Mouse (Mus musculus) embryo, embryonic 11 days (tissue): ENCODE measurements at regions not wholly inside any gene's neighbourhood (a gene's known extent, or its start where the extent isn't known, plus 50 kb on each side); places are given as distances from the start of the nearest gene placed in this dataset.

Experiments
- DNase-seq: peaks from one replicate; pipeline ENCODE4 v3.0.0-alpha.2; 2015

DNA sequence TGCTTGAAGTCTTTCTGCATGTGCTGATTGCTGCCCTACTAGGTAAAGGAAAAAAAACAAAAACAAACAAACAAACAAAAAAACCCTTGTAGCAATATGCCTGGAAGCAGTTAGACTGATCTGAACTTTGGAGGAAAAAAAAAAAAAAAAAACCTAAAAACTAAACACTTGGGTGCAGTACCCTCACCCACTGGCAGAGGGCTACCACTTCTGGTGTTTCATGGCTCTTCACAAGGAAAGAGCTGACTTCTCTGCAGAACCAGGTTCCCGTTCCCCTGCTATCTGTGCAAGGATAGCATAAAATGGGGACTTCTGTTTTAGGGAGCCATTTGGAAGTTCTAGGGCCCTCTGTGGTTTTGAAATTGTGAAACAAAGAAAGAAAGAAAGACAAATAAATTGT, 52.2 kb upstream of the Otud4 start:
- DNase-seq, result peak; percentile 75

DNA sequence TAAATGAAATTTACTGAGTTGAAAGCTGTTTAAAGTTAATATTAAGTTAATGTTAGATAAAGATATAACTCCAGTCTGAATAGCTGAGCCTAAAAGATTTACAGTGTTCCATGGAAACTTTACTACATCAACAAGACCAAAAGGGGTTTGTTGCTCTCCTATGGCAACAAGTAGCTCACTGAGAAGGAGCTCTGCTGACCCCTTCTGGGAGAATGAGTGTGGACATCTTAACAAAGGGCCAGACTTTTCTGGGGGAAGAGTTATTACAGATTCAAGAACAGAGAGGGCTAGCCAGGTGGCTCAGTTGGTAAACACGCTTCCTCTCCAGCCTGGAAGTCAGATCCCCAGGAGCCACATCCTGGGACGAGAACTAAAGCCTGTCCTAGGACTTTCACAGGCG, 54.5 kb upstream of the Otud4 start:
- DNase-seq, result peak; percentile 83

DNA sequence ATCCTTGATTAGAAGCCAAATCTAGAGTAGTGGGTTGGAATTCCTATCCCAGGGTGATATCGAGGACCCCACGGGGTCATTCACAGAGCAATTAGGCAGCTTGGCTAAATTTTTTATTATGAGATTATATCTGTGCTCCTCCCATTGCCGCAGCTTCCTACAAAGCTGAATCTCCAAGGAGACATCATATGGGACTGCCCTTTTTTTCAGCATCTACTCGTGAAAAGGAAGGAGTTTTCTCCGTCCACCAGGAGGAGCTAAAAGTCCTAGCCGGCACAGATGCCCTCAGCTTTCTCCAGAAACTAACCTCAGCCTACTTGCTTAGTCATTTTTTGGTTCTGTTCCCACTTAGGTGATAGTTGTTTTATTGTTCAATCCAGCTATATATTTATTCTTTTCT, 56.1 kb upstream of the Otud4 start:
- peak; percentile 22 for DNase-seq

DNA sequence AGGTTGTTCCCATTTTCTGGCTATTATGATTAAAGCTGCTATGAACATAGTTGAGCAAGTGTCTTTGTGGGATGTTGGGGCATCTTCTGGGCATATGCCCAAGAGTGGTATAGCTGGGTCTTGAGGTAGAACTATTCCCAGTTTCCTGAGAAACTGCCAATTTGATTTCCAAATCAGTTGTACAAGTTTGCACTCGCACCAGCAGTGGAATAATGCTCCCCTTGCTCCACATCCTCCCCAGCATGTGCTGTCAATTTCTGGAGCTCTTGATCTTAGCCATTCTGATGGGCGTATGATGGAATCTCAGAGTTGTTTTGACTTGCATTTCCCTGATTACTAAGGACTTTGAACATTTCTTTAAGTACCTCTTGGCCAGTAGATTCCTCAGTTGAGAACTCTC, 57.2 kb upstream of the Otud4 start:
- no peak for DNase-seq

DNA sequence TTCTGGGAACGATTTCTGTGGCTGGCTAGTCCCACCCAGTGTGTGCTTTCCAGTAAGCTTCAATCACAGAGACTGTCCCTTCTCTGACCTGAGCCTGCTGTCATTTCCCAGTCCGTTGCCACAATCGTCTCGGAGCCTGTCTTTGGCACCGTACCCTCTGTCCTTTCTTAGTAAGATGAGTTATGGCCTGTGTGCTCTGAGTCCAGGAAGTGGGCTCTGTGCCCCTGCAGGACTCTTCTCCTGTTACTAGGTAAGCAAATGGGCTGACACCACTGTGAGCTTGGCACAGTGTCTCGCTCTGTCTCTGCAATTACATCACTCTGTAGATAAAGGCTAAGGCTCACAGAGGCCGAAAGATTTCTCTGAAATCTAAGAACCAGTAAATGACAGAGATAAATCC, 63.3 kb upstream of the Otud4 start:
- DNase-seq, result no peak

DNA sequence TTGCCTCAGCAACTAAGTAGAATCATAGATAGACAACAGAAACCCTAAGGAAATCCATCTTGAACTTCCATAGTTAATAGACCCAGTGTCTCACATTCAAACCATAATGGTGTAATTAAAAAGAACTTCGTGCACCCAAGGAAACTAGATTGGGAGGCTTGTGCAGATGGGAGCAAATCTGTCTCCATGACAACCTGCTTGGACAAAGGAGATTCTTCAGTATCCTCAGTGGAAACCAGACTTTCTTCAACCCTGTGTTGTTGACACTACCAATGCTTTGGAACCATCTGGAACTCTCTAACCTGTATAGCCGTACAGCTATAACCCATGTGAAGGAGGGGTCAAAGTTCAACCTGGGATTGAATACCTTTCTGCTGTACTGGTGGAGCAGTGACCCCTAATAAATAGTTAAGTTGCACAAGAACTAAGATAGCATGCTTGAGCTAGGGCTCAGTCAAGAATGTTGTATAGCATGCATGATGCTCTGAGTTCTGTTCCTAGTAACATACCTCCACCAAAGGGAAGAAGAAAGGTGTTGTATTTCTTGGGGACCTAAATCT, 64.2 kb upstream of the Otud4 start:
- no peak for DNase-seq

DNA sequence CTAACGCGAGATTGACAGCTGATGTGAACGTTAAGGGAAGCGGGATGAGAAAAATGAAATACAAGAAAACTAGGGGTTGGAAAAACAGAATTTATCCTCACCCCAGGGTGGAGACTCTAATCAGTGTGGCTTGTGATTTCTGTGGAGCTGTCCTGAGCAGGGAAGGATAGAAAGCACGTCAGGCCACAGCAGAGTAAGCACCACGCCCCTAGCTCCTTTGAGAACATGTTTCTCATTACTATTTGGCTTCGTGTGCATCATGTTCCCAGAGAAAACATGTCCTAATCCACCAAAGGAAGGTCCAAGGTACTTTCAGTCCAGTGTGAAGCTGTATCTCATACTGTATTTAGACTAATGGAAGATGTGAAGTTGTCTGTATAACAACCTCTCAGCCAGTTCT, 65.9 kb upstream of the Otud4 start:
- no peak for DNase-seq

DNA sequence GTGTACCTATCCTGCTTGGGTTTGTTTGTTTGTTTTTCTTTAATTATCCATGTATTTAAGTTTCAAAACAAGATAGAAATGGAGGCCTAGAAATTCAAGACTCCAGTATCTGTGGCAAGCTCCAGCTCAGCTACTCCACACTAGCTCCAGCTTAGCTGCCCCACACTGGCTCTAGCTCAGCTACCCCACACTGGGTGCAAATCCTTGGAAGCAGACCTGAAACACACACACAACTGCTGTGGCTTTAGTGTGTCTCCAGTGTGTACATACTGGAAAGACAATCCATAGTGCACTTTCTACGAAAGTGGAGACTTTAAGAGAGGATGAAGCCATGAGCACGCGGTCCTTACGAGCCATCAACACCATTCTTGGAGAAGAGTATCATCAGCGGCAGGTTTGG, 66.9 kb upstream of the Otud4 start:
- DNase-seq, result no peak

DNA sequence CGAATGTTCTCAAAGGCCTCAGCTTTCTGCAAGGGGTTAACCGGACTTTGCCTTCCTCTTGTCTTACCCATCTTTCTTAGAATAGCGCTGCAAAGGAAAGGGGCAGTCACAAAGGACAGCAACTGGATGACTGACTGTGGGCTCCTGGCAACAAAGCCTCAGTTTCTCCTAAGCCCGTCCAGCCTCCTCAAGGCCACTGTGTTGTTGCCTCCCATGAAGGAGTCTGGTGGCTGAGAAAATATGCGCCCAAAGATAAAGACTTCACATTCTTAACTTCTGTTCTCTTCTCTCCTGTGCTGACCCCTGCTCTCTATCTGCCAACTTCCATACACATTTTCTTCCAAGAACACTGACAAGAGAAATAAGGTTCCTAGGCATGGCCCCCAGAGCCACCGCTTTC, 76.3 kb upstream of the Otud4 start:
- no peak for DNase-seq

DNA sequence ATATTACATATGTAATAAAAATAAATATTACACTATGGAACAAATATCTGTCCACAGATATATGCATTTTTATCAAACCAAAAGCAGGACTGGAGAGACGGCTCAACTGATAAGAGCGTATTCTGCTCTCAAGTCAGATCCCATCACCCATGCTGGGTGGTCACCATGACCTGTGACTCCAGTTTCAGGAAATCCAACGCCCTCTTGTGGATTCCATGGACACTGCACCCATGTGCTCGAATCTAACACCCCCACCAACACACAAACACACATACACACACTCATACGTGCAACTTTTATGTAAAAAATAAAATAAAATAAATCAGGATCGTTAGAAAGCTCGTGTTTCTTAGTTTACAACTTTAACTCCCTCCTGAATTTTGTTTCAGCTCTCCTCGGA, 76.7 kb upstream of the Otud4 start:
- DNase-seq, result peak; percentile 27

DNA sequence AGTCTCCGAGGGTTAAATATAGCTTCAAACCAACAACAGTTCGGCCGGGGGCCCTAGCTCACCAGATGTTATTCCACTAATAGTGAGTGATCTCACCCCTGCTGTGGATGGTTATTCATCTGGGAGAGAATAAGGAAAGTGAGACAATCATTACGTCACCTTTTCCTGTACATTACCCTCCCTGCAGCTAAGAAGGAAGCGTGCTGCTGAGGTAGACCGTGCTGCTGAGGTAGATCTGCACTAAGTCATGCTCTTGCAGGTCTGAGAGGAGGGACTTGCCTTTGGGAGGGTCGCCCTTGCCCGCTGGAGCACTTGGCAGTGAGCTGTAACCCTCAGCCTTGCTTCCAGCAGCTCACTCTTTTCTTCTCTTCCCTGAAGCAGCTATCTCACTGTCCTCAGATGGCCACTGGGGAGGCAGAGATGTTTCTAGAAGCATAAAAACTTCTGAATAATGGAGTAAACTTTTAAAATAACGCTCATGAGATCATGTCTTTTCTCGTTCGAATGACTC, 77.3 kb upstream of the Otud4 start:
- peak; percentile 65 for DNase-seq

DNA sequence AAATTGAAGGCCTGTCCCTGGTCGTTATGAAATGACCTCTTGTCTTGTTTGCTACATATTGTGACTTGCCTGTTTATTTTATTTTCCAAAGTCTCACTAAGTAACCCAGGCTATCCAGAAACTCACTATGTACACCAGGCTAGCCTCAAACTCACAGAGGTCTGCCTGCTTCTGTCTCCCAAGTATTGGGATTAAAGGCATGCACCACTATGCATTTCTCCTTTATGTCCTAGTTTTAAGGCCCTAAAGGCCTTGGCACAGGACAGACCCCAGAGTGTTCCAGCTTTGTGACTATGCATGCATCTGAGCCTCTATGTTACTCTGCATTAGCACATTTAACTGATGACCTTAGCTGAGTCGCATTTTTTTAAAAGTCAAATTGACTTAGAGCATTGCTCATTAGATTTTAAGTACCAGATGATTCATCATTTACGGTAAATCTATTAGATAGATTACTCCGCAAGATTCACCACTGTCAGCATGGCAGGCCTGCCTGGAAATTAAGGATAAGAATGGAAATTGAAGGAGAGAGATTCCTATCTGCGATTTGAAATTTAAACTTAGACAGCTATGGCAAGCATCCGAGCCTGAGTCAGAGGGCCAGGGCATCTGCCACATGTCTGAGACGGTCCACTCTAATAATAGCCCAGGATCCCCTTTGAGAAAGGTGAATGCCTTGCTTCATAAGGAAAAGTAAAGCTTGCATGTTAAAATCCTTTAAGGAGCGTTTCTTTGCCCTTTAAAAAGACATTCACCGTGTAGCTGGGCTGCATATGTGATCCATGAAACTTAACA, 78.0 kb upstream of the Otud4 start:
- DNase-seq, result no peak

DNA sequence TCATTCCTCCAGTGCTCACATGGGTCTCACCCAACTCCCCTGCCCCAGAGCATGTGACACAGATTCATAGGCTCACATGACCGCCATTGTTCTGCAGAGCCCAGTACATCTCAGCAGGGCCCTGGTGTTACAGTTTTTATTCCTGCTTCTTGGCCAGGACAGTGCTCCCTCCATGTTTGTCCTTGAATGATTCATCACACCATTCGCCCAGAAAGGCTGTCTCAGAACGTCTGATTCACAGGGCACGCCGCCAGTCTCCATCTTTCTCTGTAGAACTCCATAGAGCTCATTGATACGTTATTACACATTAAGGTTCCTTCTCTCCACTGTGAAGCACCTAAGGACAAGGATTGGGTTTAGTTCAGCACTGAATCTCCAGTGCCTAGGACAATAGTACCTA, 79.9 kb upstream of the Otud4 start:
- no peak for DNase-seq

DNA sequence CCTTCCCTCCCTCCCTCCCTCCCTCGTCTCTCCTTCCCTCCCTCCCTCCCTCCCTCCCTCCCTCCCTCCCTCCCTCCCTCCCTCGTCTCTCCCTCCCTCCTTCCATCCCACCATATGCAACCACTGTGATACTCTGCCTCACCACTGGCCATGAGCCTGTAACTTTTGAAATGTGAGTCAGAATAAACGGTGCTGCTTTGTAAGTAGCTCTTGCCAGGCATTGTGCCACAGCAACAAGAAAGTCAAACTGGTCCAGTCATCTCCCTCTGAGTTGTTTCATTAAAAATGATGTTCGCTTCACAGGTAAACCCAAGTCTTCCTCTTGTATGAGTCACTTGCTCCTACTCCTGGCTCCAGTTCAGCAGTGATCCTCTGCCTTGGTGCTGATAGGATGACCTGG, 85.1 kb upstream of the Otud4 start:
- no peak for DNase-seq

DNA sequence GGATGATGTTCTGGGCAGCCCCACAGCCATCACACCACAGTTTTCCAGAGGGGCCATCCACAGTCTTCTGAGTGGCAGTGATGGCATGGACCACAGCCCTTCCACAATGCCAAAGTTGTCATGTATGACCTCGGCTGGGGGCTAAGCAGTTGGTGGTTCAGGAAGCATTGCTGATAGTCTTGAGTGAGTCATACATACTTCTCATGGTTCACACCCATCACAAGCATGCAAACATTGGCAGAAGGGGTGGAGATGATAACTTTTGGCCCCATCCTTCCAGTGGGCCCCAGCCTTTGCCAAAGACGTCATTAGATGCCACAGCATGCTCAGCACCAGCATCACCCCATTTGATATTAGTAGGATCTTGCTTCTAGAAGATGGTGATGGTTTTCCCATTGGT, 89.3 kb upstream of the Otud4 start:
- no peak for DNase-seq

DNA sequence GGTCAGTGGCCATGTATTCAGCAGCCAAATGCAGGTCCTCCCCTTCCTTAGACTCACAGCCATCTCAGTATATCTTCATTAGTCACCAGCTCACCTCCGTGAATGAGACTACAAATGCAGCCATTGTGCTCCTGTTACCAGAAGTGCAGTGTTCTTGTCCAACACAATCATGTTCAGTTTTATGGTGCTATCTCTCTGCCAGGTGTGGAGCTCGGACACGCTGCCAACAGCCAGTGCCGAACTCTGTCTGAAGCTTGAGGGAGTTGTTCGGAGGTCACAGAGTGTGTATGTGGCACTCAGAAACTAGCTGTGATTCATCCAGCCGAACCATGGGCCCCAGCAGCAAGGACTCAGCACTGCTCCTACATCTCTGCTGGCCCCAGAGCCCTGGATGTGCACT, 91.3 kb upstream of the Otud4 start:
- DNase-seq, result no peak

DNA sequence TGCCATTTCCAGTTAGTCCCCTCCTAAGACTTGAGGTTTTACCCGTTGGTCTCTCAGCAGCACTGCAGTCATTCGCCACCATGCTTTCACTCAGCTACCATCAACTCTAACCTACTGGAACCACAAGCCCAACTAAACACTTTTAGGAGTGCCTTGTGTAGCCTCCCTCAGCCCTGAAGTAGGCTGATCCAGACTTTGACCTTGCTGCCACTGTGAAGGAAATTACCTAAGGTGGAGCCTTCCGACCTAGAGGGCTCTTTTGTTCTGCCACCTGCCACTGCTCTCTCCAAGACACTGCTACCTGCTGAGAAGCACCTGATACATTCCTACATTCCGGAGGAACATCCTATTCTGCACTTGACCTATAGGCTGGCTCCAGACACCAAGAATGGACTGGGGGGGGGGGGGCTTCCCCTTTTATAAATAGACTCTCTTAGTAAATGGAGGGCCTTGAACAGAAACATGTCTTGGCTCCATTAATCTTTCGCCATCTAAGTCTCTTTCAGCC, 93.5 kb upstream of the Otud4 start:
- DNase-seq, result no peak

DNA sequence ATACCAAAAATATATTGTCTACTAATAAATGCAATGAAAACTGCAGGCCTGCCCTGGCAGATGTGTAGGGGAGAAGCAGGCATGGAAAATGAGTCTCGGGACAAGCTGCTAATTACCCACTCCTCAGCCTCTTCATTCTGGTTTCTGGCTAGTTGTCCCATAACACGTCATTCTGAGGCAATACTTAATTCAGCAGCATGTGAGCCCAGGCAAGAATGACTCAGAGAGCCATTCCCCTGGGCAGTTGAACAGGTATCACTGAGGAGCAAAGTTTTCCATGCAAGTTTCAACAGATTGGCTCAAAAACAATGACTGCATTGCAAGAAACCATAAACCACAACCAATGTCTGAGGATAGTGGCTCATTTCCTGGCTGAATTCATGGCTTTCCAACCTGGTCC, 97.0 kb upstream of the Otud4 start:
- DNase-seq, result no peak

DNA sequence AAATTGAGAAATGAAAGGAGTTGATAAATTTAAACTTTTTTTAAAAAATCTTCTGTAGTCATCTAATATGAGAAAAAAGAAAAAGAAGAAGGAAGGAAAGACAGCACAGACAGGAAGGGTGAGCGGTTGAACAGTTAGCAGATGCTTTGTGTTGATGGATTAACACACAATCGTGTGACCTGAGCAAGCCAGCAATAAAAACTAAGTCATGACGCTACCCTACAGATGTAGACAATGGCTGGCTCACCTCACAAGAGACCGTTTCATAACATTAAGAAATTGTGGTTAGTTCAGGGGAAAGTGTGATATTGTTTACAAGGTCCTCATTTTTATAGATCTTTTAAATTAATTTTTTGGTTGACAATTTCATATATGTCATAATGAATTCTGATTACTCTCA, 99.4 kb upstream of the Otud4 start:
- DNase-seq, result no peak

DNA sequence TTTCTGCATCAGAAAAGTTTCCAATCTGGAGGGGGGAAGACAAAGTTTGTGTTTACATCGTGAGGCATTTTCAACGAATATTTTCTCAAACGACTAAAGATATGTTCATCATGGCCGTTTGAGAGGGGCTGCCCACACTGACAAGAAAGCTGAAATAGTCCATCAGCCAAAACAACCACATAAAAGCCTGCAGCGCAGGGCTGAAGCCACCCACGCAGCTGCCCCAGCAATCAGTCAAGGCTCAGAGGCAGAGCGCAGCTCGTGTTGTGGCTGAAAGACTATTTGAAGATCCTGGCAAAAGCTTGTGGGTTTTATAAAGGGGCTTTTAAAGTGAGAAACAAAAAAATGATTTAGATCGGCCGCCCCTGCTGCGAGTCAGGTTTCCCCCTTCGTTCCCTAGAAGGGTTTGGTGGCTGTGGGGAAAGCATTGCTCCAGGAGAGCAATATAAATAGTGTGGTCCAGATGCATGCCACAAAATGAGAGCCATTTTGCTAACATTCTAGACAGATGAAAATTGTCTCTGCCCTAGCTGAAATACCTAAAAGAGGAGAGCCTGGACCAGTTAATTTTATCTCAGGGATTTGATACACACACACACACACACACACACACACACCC, 105.0 kb upstream of the Otud4 start:
- no peak for DNase-seq

DNA sequence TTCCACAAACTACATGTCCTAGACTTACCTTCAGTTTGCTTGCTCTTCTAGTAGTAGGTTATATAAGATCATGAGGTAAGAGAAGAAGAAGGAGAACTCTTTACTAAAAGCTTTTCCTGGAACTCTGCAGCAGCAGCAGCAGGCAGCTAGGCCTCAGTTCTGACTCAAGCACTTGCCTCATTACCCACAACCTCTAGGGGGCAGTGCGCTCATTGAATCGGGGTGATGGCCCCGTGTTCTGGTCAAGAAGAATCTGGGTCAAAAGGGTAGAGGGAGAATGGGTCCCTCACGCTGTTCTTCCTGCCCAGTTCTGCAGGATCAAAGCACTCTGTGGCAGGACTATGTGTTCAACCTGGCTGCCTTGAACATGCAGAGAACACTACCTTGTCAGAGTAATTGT, 109.9 kb upstream of the Otud4 start:
- DNase-seq, result peak; percentile 34

DNA sequence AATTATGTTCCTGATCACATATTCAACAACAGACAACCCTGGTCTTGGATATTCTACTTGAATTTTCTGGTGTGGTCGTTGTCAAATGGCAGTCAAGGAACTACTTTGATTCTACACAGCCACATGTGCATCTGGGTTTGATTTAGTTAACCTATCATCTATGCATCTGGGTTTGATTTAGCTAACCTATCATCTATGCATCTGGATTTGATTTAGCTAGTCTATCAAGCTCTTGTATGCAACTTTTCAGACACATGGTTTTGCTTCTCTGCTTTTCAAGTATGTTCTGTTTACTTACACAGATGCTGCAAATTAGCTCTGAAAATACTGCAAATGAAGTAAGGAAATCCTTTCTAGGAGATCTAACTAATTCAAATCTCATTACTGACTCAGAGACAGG, 117.4 kb upstream of the Otud4 start:
- peak; percentile 82 for DNase-seq

DNA sequence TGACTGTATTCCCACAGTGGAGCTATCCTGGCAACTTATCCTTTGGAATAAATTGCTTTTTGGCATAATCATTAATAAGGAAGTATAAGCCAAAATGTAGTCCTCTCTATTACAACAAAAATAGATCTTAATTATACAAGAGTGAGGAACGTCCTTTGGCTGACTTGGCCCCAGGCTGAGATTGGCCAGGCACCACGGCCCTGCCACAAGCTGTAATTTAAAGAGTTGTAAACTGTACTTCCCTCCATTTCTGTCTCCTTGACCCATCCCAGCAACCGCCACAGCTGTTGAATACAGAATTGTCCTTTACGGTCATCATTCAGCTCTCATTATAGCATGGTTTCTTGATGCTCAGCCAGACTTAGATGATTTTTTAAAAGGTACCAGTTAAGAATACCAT, 119.6 kb upstream of the Smad1 start:
- no peak for DNase-seq

DNA sequence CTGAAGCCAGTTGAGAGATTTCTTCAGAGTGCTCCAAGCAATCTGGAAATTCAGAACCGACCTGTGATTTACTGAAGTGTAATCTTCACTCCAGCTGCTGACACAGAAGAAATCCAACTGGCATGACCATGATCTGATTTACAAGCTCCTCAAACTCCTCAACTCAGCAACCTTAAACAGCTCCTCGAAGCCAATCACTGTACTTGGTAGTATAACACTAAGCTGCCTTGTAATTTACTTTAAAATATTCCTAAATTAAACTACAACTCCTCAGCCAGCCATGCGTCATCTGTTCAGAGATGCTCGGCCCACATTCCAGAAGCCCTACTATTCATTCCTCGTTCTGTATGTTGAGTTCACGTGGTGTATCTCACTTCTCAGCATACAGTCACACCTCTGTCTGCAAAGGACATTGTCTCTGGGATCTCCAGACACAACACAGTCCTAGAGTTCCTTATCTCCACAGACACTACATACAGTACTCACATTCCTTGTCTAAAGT, 116.0 kb upstream of the Smad1 start:
- DNase-seq, result no peak
